Comparison of ENCODE assay signal across 31 mouse cellular contexts in genomic region chr13:44891813-44892730, GRCm38 (mm10).
A peak's percentile ranks its signal among the peaks of the same experiment; 100 is the strongest.
DNase-seq lines count a peak whose midpoint lies in the region; ATAC-seq and TF ChIP-seq lines count a peak whose summit lies in the region.
"Had no signal": no experiment of that assay in that cellular context is flagged by ENCODE, and none has a peak within 500 bp of the region (broad histone marks: within the 10 kb centered on the region; RNA-seq: fewer than 3 reads in every experiment).

No protein-coding gene starts in this region.

- DNase-seq in forebrain, postnatal 0 days = no peak
- DNase-seq in limb, embryonic 10.5 days (ENCODE audit: low spot score) = no peak
- peak; percentile 81 for DNase-seq in forebrain, embryonic 14.5 days (ENCODE audit: low spot score)
- DNase-seq in retina, postnatal 1 day = peak; percentile 73
- DNase-seq in c-Kit-positive CD71-positive TER-119-positive erythroid progenitor cells, embryonic 14.5 days (ENCODE audit: low spot score) = no peak
- DNase-seq: adrenal gland, postnatal 14 days; cerebellum, adult 8-10 months; cerebellum, postnatal 36 days; embryo, embryonic 11 days; gastrocnemius, postnatal 25 days; heart, adult 18-20 months; heart, postnatal 10 days; kidney, adult 2 months; kidney, postnatal 4 days; layer of hippocampus, postnatal 36 days; left cerebral cortex, postnatal 4 days; lung, embryonic 14.5 days; lung, postnatal 14 days; right cerebral cortex, postnatal 25 days had no signal

- H3K4me1 ChIP-seq in forebrain, embryonic 12.5 days = peaks cover 20% of the 10 kb centered on the region
- H3K4me1 ChIP-seq in forebrain, postnatal 0 days (ENCODE audit: insufficient read depth) = no peaks in the 10 kb centered on the region
- peaks cover 19% of the 10 kb centered on the region for H3K4me1 ChIP-seq in limb, embryonic 12.5 days (replicated peaks)
- peaks cover 19% of the 10 kb centered on the region for H3K4me1 ChIP-seq in limb, embryonic 10.5 days
- peaks cover 19% of the 10 kb centered on the region for H3K4me1 ChIP-seq in forebrain, embryonic 14.5 days (ENCODE audit: control insufficient read depth, insufficient read depth, low read length)
- H3K4me1 ChIP-seq: embryonic facial prominence, embryonic 12.5 days; hindbrain, embryonic 10.5 days; liver, embryonic 15.5 days; stomach, embryonic 15.5 days had no signal

- peaks cover 10% of the 10 kb centered on the region for H3K36me3 ChIP-seq in forebrain, embryonic 12.5 days (replicated peaks)
- peaks cover 9% of the 10 kb centered on the region for H3K36me3 ChIP-seq in forebrain, postnatal 0 days (ENCODE audit: insufficient read depth)
- peaks cover 41% of the 10 kb centered on the region for H3K36me3 ChIP-seq in limb, embryonic 12.5 days
- H3K36me3 ChIP-seq in limb, embryonic 10.5 days = peaks cover 32% of the 10 kb centered on the region
- peaks cover 9% of the 10 kb centered on the region; the same call in 1 of the 2 replicates for H3K36me3 ChIP-seq in forebrain, embryonic 14.5 days (ENCODE audit: control insufficient read depth, insufficient read depth, low read length)

- no peak overlapping the region for H3K4me2 ChIP-seq in forebrain, embryonic 12.5 days
- H3K4me2 ChIP-seq in forebrain, postnatal 0 days (ENCODE audit: low read depth) = no peak overlapping the region
- no peak overlapping the region for H3K4me2 ChIP-seq in limb, embryonic 12.5 days
- no peak overlapping the region for H3K4me2 ChIP-seq in forebrain, embryonic 14.5 days (ENCODE audit: low read length)
- H3K4me2 ChIP-seq: embryonic facial prominence, embryonic 12.5 days; heart, embryonic 11.5 days; hindbrain, embryonic 15.5 days; liver, embryonic 15.5 days; lung, embryonic 14.5 days; neural tube, embryonic 12.5 days; stomach, embryonic 15.5 days had no signal

- WGBS in forebrain, embryonic 12.5 days = 17% methylated on average over 5 of the region's 5 CpGs
- 22% methylated on average over 5 of the region's 5 CpGs for WGBS in forebrain, postnatal 0 days
- WGBS in limb, embryonic 12.5 days = 24% methylated on average over 5 of the region's 5 CpGs
- 56% methylated on average over 5 of the region's 5 CpGs for WGBS in limb, embryonic 10.5 days
- WGBS in forebrain, embryonic 14.5 days = 5% methylated on average over 5 of the region's 5 CpGs

- peak overlapping the region; percentile 56 for H3K27ac ChIP-seq in forebrain, embryonic 12.5 days
- H3K27ac ChIP-seq in forebrain, postnatal 0 days (ENCODE audit: low read depth, low read length) = no peak overlapping the region
- H3K27ac ChIP-seq in limb, embryonic 12.5 days = 0 out of 2 replicates have a peak overlapping the region, but pooled peaks have one; percentile 7
- H3K27ac ChIP-seq in limb, embryonic 10.5 days = no peak overlapping the region
- no peak overlapping the region for H3K27ac ChIP-seq in forebrain, embryonic 14.5 days (ENCODE audit: low read depth, low read length)
- H3K27ac ChIP-seq: embryonic facial prominence, embryonic 12.5 days; hindbrain, embryonic 10.5 days; hindbrain, embryonic 15.5 days; liver, embryonic 15.5 days; neural tube, embryonic 12.5 days; stomach, embryonic 15.5 days had no signal

- H3K4me3 ChIP-seq in forebrain, embryonic 12.5 days (replicated peaks) = no peak overlapping the region
- H3K4me3 ChIP-seq in forebrain, postnatal 0 days (ENCODE audit: low read depth, low read length) = no peak overlapping the region
- no peak overlapping the region for H3K4me3 ChIP-seq in limb, embryonic 12.5 days (replicated peaks)
- no peak overlapping the region for H3K4me3 ChIP-seq in limb, embryonic 10.5 days
- H3K4me3 ChIP-seq in forebrain, embryonic 14.5 days (ENCODE audit: low read depth, low read length) = no peak overlapping the region
- H3K4me3 ChIP-seq: embryonic facial prominence, embryonic 12.5 days; hindbrain, embryonic 10.5 days; hindbrain, embryonic 15.5 days; liver, embryonic 15.5 days; neural tube, embryonic 12.5 days; stomach, embryonic 15.5 days had no signal

- TF ChIP-seq CTCF in forebrain, postnatal 0 days (IDR thresholded peaks at IDR 0.05; ENCODE audit: low read depth) = no peak

- H3K27me3 ChIP-seq in forebrain, embryonic 12.5 days = peaks cover 7% of the 10 kb centered on the region; the same call in 1 of the 2 replicates
- no peaks in the 10 kb centered on the region for H3K27me3 ChIP-seq in forebrain, postnatal 0 days (ENCODE audit: insufficient read depth, low read length)
- H3K27me3 ChIP-seq in limb, embryonic 12.5 days = no peaks in the 10 kb centered on the region
- H3K27me3 ChIP-seq in limb, embryonic 10.5 days (ENCODE audit: low read depth, poor library complexity, severe bottlenecking) = no peaks in the 10 kb centered on the region
- no peaks in the 10 kb centered on the region for H3K27me3 ChIP-seq in forebrain, embryonic 14.5 days (replicated peaks; ENCODE audit: control insufficient read depth, insufficient read depth, low read length)
- H3K27me3 ChIP-seq: embryonic facial prominence, embryonic 12.5 days; hindbrain, embryonic 15.5 days; liver, embryonic 15.5 days; neural tube, embryonic 12.5 days; stomach, embryonic 15.5 days had no signal

- no peak overlapping the region for H3K9ac ChIP-seq in forebrain, embryonic 12.5 days
- no peak overlapping the region for H3K9ac ChIP-seq in forebrain, postnatal 0 days
- H3K9ac ChIP-seq in limb, embryonic 12.5 days (replicated peaks) = no peak overlapping the region
- no peak overlapping the region for H3K9ac ChIP-seq in forebrain, embryonic 14.5 days (ENCODE audit: low read length)
- H3K9ac ChIP-seq: embryonic facial prominence, embryonic 12.5 days; hindbrain, embryonic 15.5 days; liver, embryonic 15.5 days; lung, embryonic 14.5 days; neural tube, embryonic 12.5 days; stomach, embryonic 15.5 days had no signal

- H3K9me3 ChIP-seq in forebrain, embryonic 12.5 days = no peaks in the 10 kb centered on the region
- no peaks in the 10 kb centered on the region for H3K9me3 ChIP-seq in forebrain, postnatal 0 days (ENCODE audit: low read length)
- no peaks in the 10 kb centered on the region for H3K9me3 ChIP-seq in limb, embryonic 12.5 days
- no peaks in the 10 kb centered on the region for H3K9me3 ChIP-seq in limb, embryonic 10.5 days (replicated peaks)
- H3K9me3 ChIP-seq in forebrain, embryonic 14.5 days (replicated peaks; ENCODE audit: control insufficient read depth, low read length) = no peaks in the 10 kb centered on the region
- H3K9me3 ChIP-seq: embryonic facial prominence, embryonic 12.5 days; hindbrain, embryonic 10.5 days; hindbrain, embryonic 15.5 days; liver, embryonic 15.5 days; neural tube, embryonic 12.5 days; stomach, embryonic 15.5 days had no signal

- ATAC-seq in forebrain, embryonic 12.5 days (ENCODE audit: low FRiP score) = peak; percentile 86; the same call in 1 of the 2 replicates
- no peak for ATAC-seq in forebrain, postnatal 0 days
- no peak; the same call in 1 of the 2 replicates for ATAC-seq in limb, embryonic 12.5 days (ENCODE audit: insufficient number of reproducible peaks, insufficient read depth, low FRiP score, low TSS enrichment, low read depth)
- ATAC-seq in forebrain, embryonic 14.5 days = peak; percentile 80
- ATAC-seq: CD4-positive, CD25-positive, alpha-beta regulatory T cell, adult 4 months; inflammation-experienced regulatory T-cells, adult 6 months; midbrain, embryonic 16.5 days had no signal

Comparison
In these comparisons a context has a peak if more than half of its experiments do, and no peak if none do; other contexts are left out.
1. ATAC-seq: peak in forebrain, embryonic 12.5 days (single experiment) and forebrain, embryonic 14.5 days (single experiment); none in forebrain, postnatal 0 days (single experiment) and limb, embryonic 12.5 days (single experiment).
2. H3K27ac ChIP-seq: peak in forebrain, embryonic 12.5 days (single experiment) and limb, embryonic 12.5 days (single experiment); none in forebrain, postnatal 0 days (single experiment), limb, embryonic 10.5 days (single experiment) and forebrain, embryonic 14.5 days (single experiment).
3. DNase-seq: peak in forebrain, embryonic 14.5 days (single experiment) and retina, postnatal 1 day (single experiment); none in forebrain, postnatal 0 days (single experiment), limb, embryonic 10.5 days (single experiment) and c-Kit-positive CD71-positive TER-119-positive erythroid progenitor cells, embryonic 14.5 days (single experiment).